Mouse (Mus musculus) heart, embryonic 12.5 days (tissue): ENCODE measurements around the gene 6430548M08Rik. TPM values are rescaled to one million over a fixed set of nuclear protein-coding genes. Genes with fewer than 3 reads are reported as not detected.

Experiments
- ATAC-seq: fragments of 200-750 bp; cut with Nextera tagmentation; 2 replicates; pipeline ENCODE4 v1.8.0; 2017; ENCODE audit warnings: moderate TSS enrichment, moderate library complexity; ENCODE audit not compliant: insufficient number of reproducible peaks, low FRiP score
- H3K27ac ChIP-seq: fragments of 300-500 bp; sonication (generic); 2 replicates; pipeline ENCODE4 v1.5.1; 2016; ENCODE audit warnings: mild to moderate bottlenecking, moderate library complexity; ENCODE audit not compliant: poor library complexity, severe bottlenecking
- H3K27me3 ChIP-seq: fragments of 300-500 bp; sonication (generic); replicated peaks from 2 replicates; pipeline ENCODE4 v1.6.1; 2016; ENCODE audit warnings: mild to moderate bottlenecking, moderate library complexity
- H3K36me3 ChIP-seq: fragments of 300-500 bp; sonication (generic); 2 replicates; pipeline ENCODE4 v1.6.1; 2016; ENCODE audit warnings: mild to moderate bottlenecking, moderate library complexity
- H3K4me1 ChIP-seq: fragments of 300-500 bp; sonication (generic); replicated peaks from 2 replicates; pipeline ENCODE4 v1.6.1; 2016; ENCODE audit warnings: mild to moderate bottlenecking
- H3K4me2 ChIP-seq: fragments of 300-500 bp; sonication (generic); 2 replicates; pipeline ENCODE4 v1.6.1; 2016; ENCODE audit warnings: mild to moderate bottlenecking, moderate library complexity
- H3K4me3 ChIP-seq: fragments of 300-500 bp; sonication (generic); 2 replicates; pipeline ENCODE4 v1.5.1; 2016; ENCODE audit warnings: mild to moderate bottlenecking
- H3K9ac ChIP-seq: fragments of 300-500 bp; sonication (generic); 2 replicates; pipeline ENCODE4 v1.6.1; 2016; ENCODE audit warnings: mild to moderate bottlenecking, moderate library complexity
- H3K9me3 ChIP-seq: fragments of 300-500 bp; sonication (generic); replicated peaks from 2 replicates; pipeline ENCODE4 v1.6.1; 2016; ENCODE audit warnings: mild to moderate bottlenecking, moderate library complexity
- WGBS: fragments of 180-500 bp; shearing (Covaris S2); methylation state at CpG from one replicate; pipeline ENCODE4 v1.1.7; 2016; 5-methylcytosine and 5-hydroxymethylcytosine counted together
- polyA plus RNA-seq: library from polyadenylated mRNA; unstranded; fragments of >200 nt; fragmentation: Nextera tagmentation; extraction: Ambion mirVana; gene quantifications from 2 replicates; pipeline ENCODE4 v1.2.1, GENCODE M21; 2016

The 6430548M08Rik gene
- polyA plus RNA-seq, 1 experiment from 2014 or later: 13.8 TPM

DNA sequence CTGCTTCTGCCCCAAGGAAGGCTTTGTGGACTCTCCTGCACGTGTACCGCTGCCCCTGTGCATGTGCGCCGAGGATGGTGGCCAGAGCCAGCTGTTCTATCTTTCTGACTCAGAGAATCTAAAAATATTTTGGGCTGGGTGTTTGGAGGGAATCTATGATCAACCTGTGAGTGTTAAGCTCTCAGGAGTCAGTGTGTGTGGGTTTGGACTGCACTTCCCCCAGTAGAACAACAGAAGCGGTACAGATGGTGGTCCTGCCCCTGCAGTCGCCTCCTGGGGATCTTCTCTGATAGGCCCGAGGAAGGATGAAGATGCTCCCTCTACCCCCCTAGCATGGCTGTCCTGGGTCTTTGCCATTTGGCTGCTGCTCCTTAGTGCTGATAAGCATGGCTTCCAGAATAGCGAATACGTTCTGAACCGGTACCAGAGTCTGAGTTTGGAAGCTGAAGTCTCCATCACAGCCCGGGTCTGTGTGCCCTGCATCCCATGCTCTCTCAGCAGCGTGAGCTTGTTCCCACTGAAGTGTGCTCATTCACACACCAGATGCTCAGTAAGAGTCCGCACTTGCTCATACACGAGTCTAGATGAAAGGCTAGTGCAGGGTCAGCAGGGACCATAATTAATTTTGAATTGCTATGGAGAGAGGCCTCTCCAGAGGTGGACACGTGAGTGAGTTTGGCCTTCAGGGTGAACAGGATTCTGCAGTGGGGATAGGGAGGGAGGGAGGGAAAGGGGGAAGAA lies 30.1 kb downstream of the 6430548M08Rik start:
- H3K9ac ChIP-seq: no peak overlapping the region
- ATAC-seq: no peak
- WGBS: 58% methylated on average over 15 of the region's 15 CpGs

DNA sequence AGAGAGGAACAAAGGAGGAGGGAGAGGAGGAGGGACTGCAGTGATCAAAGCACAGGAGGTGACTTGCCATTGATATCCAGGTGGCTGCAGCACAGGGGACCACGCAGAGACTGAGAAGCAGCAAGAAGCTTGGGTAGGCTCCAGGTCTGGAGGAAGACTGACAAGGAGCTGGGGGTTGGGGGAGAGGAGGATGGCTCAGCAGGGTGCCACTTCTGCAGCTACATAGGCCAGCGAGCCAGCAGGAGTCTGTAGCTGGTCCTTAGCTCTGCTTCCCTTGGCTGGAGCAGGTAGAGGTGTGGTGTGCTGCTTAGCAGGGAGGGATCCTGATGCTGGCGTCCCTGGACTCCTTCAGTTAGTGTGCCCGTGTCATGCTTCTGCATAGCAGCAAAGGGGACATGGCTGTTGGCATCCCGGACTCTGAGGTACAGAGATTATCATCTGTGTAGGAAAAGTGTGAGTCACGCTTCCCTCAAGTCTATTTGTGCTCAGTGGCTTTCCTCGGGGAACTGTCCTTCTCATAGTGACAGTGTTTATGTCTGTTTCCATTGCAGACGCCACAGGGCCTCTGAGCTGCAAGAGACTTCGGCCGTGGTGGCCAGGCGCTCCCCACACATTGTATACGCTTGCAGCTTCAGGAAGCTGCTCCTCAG lies 30.8 kb downstream of the 6430548M08Rik start:
- WGBS: 37% methylated on average over 12 of the region's 12 CpGs
- no peak overlapping the region for H3K4me2 ChIP-seq
- ATAC-seq: 0 out of 2 replicates have a peak, but pooled peaks have one; percentile 29
- no peaks in the 10 kb centered on the region for H3K9me3 ChIP-seq
- H3K9ac ChIP-seq: peak overlapping the region; percentile 57
- peaks cover 40% of the 10 kb centered on the region for H3K4me1 ChIP-seq
- no peak overlapping the region for H3K4me3 ChIP-seq
- H3K27me3 ChIP-seq: no peaks in the 10 kb centered on the region
- peaks cover 10% of the 10 kb centered on the region for H3K36me3 ChIP-seq
- H3K27ac ChIP-seq: no peak overlapping the region

More for the DNA sequence above, 30.1 kb downstream of the 6430548M08Rik start:
- Histone ChIP-seq H3K4me3 (no peak overlapping the region), H3K9me3 (no peaks in the 10 kb centered on the region), H3K36me3 (peaks cover 10% of the 10 kb centered on the region), H3K4me2 (no peak overlapping the region), H3K4me1 (peaks cover 47% of the 10 kb centered on the region), H3K27ac (no peak overlapping the region), H3K27me3 (no peaks in the 10 kb centered on the region)

DNA sequence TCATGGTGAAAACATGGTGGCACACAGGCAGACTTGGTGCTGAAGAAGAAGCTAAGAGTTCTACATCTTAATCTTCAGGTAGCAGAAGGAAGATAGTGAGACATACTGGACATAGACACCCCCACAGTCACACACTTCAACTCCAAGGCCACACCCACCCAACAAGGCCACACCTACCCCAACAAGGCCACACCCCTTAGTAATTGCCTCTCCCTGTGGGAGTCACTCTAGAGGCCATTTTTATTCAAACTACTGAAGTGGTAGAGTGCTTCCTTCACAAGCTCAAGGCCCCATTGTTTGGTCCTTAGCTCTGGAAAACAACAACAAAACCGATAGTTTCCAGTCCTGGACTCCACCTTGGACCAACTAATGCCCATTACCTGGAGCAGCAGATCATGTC lies 32.1 kb downstream of the 6430548M08Rik start:
- Histone ChIP-seq H3K4me2 (no peak overlapping the region), H3K4me1 (peaks cover 27% of the 10 kb centered on the region), H3K9ac (no peak overlapping the region), H3K9me3 (no peaks in the 10 kb centered on the region), H3K27ac (no peak overlapping the region), H3K4me3 (no peak overlapping the region), H3K36me3 (peaks cover 22% of the 10 kb centered on the region), H3K27me3 (no peaks in the 10 kb centered on the region)
- 84% methylated on average over 1 of the region's 1 CpGs for WGBS
- no peak for ATAC-seq

DNA sequence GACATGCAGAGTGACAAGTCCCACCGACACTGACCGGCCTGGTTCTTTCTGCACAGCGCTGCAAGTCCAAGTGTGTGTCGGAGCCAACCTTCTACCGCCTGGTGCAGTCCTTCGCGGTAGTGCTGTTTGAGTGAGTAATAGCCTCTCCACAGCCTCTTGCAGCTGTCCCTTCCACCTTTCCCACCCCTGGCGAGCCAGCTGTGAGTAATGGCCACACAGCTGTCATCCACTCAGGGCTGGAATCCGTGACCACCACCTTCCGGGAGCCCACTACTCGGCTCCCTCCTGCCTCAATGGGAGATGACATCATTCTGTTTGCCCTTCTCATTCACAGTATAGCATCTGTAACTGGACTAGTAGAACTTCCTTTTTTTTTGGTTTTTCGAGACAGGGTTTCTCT lies 36.1 kb downstream of the 6430548M08Rik start:
- H3K4me3 ChIP-seq: no peak overlapping the region
- H3K36me3 ChIP-seq: peaks cover 52% of the 10 kb centered on the region

DNA sequence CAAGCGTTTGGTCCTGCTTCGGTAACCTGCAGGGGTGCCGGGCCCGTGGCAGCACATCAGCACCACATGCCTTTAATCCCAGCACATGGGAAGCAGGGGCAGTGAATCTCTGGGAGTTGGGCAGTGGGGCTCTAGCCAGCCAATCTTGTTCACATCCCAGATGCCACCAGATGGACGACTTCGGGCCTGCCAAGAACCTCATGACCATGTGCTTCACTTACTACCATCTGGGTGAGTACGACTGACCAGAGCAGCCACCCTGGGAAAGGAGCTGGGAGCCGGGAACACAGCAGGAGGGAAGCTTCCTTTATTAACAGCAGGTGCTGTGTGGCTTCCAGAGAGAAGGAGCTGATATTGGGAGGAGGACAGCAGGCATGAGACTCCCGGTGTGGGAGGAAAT lies 37.2 kb downstream of the 6430548M08Rik start:
- Histone ChIP-seq H3K27me3 (no peaks in the 10 kb centered on the region), H3K4me2 (no peak overlapping the region), H3K36me3 (peaks cover 43% of the 10 kb centered on the region), H3K9ac (no peak overlapping the region), H3K9me3 (no peaks in the 10 kb centered on the region), H3K4me1 (peaks cover 14% of the 10 kb centered on the region; the same call in 1 of the 2 replicates), H3K27ac (no peak overlapping the region), H3K4me3 (no peak overlapping the region)
- ATAC-seq: no peak
- WGBS: 65% methylated on average over 9 of the region's 9 CpGs

More for the DNA sequence above, 36.1 kb downstream of the 6430548M08Rik start:
- 61% methylated on average over 12 of the region's 12 CpGs for WGBS
- ATAC-seq: no peak
- H3K27ac ChIP-seq: no peak overlapping the region
- no peaks in the 10 kb centered on the region for H3K9me3 ChIP-seq
- H3K4me2 ChIP-seq: no peak overlapping the region
- H3K27me3 ChIP-seq: no peaks in the 10 kb centered on the region
- H3K4me1 ChIP-seq: peaks cover 16% of the 10 kb centered on the region
- no peak overlapping the region for H3K9ac ChIP-seq

DNA sequence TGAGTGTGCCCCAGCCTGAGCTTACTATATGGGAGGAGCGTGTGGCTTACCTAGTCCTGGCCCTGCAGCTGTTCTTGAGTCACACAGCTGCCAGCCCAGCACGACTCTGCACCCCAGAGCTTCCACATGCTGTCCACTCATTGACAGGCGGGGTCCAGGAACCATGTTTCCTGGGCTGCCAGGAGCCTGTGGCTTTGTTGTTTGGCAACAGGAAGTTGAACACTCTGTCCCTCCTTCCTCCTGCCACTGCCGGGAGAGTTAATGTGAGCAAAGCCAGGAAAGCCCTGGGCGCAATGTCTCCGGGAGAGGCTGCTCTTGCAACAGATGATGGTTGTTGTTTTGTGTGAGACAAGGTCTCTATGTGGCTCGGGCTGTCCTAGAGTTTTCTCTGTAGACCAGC lies 38.7 kb downstream of the 6430548M08Rik start:
- Histone ChIP-seq H3K4me3 (no peak overlapping the region), H3K36me3 (peaks cover 42% of the 10 kb centered on the region), H3K9ac (no peak overlapping the region), H3K9me3 (no peaks in the 10 kb centered on the region), H3K27me3 (no peaks in the 10 kb centered on the region), H3K4me2 (no peak overlapping the region), H3K27ac (no peak overlapping the region), H3K4me1 (peaks cover 14% of the 10 kb centered on the region; the same call in 1 of the 2 replicates)
- WGBS: 53% methylated on average over 7 of the region's 7 CpGs
- ATAC-seq: 0 out of 2 replicates have a peak, but pooled peaks have one; percentile 33

DNA sequence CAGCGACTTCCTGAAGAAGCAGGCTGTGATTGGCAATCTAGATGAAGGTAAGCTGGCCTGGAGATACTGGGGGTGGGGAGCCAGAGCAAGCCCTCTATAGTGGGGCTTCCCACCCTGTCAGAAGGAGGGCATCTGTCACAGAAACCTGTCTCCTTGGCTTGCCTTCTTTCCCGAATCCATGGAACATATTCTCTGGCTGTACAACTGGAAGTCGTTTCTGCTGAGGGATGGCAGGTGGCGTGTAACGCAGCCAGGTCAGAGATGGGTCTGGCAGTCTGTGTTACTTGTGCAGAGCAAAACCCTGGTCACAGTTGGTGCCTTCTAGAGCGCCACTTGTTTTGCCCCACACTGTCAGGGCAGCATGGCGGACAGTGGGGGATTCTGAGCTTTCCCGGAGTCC lies 46.4 kb downstream of the 6430548M08Rik start:
- no peak overlapping the region for H3K4me3 ChIP-seq
- H3K9me3 ChIP-seq: no peaks in the 10 kb centered on the region
- no peak for ATAC-seq
- H3K4me2 ChIP-seq: no peak overlapping the region
- H3K9ac ChIP-seq: no peak overlapping the region
- H3K27ac ChIP-seq: no peak overlapping the region
- H3K27me3 ChIP-seq: no peaks in the 10 kb centered on the region
- H3K4me1 ChIP-seq: peaks cover 9% of the 10 kb centered on the region; the same call in 1 of the 2 replicates
- WGBS: 75% methylated on average over 8 of the region's 8 CpGs
- H3K36me3 ChIP-seq: peaks cover 5% of the 10 kb centered on the region; the same call in 1 of the 2 replicates

DNA sequence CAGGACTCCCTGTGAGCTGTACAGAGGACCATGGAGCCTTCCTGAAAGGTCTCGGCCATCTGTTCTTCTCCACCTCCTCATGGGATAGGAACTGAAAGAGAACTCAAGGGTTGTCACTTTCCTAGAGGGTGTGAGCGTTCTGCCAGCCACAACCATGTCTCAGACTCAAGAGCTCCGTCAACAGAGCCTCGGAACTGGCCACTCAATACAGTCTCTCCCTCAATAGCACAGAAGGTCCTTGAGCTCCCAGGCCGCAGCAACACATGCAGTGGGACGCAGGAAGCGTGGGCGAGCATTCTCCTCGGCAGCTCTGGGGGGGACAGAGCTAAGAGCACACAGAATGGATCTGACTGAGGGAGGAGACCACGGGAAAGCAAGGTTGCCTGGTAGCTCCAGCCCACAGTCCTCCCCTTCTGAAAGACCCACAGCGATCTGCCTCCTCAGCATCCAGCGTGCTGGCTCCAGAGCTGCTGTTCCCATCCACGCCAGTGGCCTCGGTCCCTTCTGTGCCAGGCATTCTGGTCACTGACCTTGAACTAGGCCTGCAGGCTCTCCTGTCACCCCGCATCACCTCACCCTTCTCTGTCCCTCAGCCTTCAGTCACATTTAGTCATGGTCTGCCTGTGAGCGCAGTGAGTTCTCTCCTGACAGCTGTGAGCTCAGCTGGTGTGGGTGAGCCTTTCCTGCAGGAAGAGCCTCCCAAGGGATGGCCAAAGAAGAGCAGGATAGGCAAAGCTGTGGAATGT lies 47.9 kb downstream of the 6430548M08Rik start:
- 67% methylated on average over 16 of the region's 16 CpGs for WGBS
- Histone ChIP-seq H3K4me1 (peaks cover 9% of the 10 kb centered on the region; the same call in 1 of the 2 replicates), H3K27ac (no peak overlapping the region), H3K27me3 (peaks cover 3% of the 10 kb centered on the region; the same call in 1 of the 2 replicates), H3K4me3 (no peak overlapping the region), H3K4me2 (no peak overlapping the region), H3K9me3 (no peaks in the 10 kb centered on the region), H3K9ac (0 out of 2 replicates have a peak overlapping the region, but pooled peaks have one; percentile 33), H3K36me3 (peaks cover 5% of the 10 kb centered on the region; the same call in 1 of the 2 replicates)
- no peak for ATAC-seq

DNA sequence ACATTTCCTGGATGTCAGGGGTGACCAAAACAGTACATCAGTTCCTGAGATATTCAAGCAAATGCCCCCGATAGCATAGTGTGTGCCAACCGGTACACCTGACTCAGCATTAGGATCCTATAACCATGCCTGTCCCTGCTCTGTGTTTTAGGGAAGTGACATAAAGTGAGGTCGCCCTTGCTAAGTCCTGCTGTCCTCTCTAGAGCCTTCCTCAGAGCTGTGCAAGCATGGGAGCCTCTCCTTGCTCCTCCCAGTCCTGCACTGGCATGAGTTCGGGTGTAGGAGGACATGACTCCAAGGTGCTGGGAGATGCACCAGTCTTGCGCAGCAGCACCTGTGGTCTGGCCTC lies 48.4 kb downstream of the 6430548M08Rik start:
- no peaks in the 10 kb centered on the region for H3K9me3 ChIP-seq
- WGBS: 80% methylated on average over 5 of the region's 5 CpGs
- peaks cover 9% of the 10 kb centered on the region; the same call in 1 of the 2 replicates for H3K4me1 ChIP-seq
- H3K4me2 ChIP-seq: no peak overlapping the region
- no peak overlapping the region for H3K27ac ChIP-seq
- peaks cover 5% of the 10 kb centered on the region; the same call in 1 of the 2 replicates for H3K36me3 ChIP-seq
- H3K4me3 ChIP-seq: no peak overlapping the region
- H3K9ac ChIP-seq: no peak overlapping the region
- H3K27me3 ChIP-seq: peaks cover 8% of the 10 kb centered on the region; the same call in 1 of the 2 replicates
- no peak for ATAC-seq

DNA sequence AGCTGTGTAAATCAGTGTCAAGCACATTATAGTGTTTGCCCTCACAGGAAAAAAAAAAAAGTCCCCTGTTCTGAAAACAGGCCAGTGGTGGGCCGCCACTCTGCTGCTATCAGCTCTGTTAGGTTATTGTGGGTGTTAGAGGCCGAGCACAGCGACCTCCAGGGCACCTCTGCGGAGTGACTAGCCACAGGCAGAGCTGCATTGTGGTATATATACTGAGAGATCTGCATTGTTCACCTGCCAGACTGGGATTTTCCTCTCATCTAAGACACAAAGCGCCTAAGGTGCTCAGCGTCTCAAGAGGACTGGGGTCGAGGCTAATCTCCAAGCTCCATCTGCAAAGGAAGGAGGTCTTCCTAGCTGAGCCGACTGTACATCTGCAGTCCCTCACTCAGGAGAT lies 49.4 kb downstream of the 6430548M08Rik start:
- H3K9me3 ChIP-seq: no peaks in the 10 kb centered on the region
- peaks cover 9% of the 10 kb centered on the region for H3K4me1 ChIP-seq
- 51% methylated on average over 8 of the region's 8 CpGs for WGBS
- no peak overlapping the region for H3K27ac ChIP-seq
- peaks cover 5% of the 10 kb centered on the region; the same call in 1 of the 2 replicates for H3K36me3 ChIP-seq
- H3K4me2 ChIP-seq: no peak overlapping the region
- no peak overlapping the region for H3K9ac ChIP-seq
- H3K27me3 ChIP-seq: peaks cover 18% of the 10 kb centered on the region
- H3K4me3 ChIP-seq: no peak overlapping the region
- ATAC-seq: no peak

DNA sequence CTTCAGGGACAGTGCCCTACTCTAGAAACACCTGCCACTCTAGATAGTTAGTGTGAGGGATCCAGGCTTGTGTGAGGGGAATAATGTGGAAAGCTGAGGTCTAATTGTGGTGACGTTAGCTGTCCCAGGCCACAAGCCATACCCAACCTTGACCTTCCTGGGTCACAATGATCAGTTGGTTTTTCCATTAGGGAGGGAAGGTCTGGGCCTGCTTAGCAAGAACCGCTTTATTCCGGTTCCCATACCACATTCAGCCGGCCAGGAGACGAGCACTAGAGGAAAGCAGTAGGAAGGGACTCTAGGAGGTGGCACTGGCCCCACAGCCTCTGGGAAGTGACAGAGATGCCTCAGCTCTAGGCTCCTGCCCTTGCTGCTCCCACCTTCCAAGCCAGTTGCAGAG lies 50.1 kb downstream of the 6430548M08Rik start:
- WGBS: 72% methylated on average over 5 of the region's 5 CpGs

More for the DNA sequence above, 50.1 kb downstream of the 6430548M08Rik start:
- Histone ChIP-seq H3K9me3 (no peaks in the 10 kb centered on the region), H3K4me3 (no peak overlapping the region), H3K4me2 (no peak overlapping the region), H3K36me3 (peaks cover 5% of the 10 kb centered on the region; the same call in 1 of the 2 replicates), H3K27ac (no peak overlapping the region), H3K27me3 (peaks cover 25% of the 10 kb centered on the region), H3K4me1 (peaks cover 11% of the 10 kb centered on the region), H3K9ac (no peak overlapping the region)
- no peak for ATAC-seq
